Mouse (Mus musculus): ENCODE measurements around the gene Elavl4.

GRCm38 (mm10) chr4:110351178-110352000, at the start of gene Elavl4:
- no peak for TF ChIP-seq EP300 (IDR thresholded peaks at IDR 0.05; ENCODE audit: low read depth)
- peak; percentile 72 for TF ChIP-seq CTCF (IDR thresholded peaks at IDR 0.05; ENCODE audit: low read depth)
